Mouse (Mus musculus): ENCODE measurements around the gene Prrxl1. TPM values are rescaled to one million over a fixed set of nuclear protein-coding genes. Genes with fewer than 3 reads are reported as not detected.

Prrxl1 gene
- total RNA-seq, 2 experiments from 2014 or later = not detected

Other genes starting within 250 kb of the Prrxl1 start
- gene 1700024G13Rik, start 211.0 kb upstream of the Prrxl1 start, total RNA-seq (2021) = not detected
- gene Slc18a3, start 134.6 kb upstream of the Prrxl1 start, total RNA-seq (2021) = not detected
- gene Chat, start 133.4 kb upstream of the Prrxl1 start, total RNA-seq (2021) = not detected
- 1 to 10 TPM; 5.8 to 8.8 TPM for gene Ercc6, start 85.9 kb upstream of the Prrxl1 start, total RNA-seq (2021)
- 100 to 1,000 TPM; 229 to 232 TPM for gene 3425401B19Rik, start 85.9 kb downstream of the Prrxl1 start, total RNA-seq (2021)
- under 1 TPM in 1 of 2 experiments, not detected in 1; 0.73 TPM for gene Tmem273, start 186.6 kb downstream of the Prrxl1 start, total RNA-seq (2021)
- gene Fam170b, start 234.6 kb downstream of the Prrxl1 start, total RNA-seq (2021) = not detected

Data from gastrocnemius, postnatal 10 days (tissue).